Mouse (Mus musculus) skeletal muscle tissue, adult 2 months (tissue): ENCODE data around the gene Uap1.
A peak's percentile ranks its signal among the peaks of the same experiment; 100 is the strongest.

Experiments used
- DNase-seq: peaks from one replicate; pipeline ENCODE4 v3.0.0-alpha.2; 2012; ENCODE audit warnings: low read depth, low spot score

Gene Uap1

DNA sequence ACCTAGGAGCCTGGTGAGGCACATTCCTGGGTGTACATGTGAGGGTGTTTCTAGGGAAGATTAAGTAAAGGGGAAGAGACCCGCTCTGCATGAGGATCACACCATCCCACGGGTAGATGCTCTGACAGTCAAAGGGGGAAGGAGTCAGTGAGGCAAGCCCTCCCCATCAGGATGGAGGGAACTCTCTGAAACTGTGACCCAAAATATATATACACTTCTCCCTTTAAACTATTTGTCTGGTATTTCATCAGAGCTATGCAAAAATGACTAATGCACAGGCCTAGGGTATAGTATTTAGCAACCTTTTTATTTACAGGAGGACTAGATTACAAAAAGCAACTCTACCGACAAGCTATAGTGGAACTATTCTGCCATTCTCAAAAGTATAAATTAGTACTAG, 9.8 kb downstream of the Uap1 start:
- DNase-seq, result no peak

DNA sequence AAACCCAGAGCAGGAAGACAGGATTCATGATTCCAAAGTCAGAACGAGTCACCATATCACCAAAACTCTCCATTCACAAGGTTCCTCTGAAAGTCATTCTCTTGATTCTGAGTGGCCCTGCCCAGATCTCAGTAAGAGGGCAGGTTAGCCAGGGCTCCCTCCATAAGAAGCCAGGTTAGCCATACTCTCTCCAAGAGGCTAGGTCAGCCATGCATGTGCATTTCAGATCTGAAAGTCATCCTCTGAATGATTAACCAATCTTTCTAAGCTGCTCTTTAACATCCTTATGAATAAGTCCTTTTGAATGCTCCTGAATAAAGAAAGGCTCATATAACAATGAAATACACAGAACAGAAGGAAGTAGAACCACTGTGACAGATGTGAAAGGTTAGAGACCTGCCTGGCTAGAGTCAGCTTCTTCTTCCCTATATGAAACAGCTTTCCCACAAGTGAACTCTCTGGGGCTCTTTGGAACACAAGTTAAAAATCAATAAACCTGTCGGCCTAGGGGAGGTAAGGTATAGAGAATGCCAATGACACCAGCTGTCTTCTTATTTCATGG, 10.6 kb downstream of the Uap1 start:
- DNase-seq, result no peak

DNA sequence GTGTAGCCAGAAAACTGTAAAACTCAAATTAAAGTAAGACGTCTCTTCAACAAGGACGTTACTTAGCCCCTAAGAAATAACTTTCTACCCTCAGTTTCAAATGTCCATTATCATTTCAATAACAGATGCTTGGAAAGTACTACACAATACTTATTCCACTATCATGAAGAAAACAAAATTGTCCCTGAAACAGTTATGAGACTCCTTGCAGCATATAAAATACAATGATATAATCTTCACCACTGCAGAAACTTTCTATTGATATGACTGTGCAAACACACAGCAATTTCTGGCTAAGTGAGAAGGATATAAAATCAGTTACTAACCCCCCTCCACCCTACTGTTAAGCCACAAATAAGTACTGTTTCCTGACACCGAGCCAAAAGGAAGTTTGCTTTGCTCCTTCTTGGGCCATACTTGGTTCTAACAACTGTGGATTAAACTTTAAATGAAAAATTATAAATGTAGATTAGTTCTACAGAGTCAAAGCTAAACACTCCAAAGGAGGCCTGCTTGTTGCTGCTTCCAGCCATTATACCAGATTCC, 11.3 kb downstream of the Uap1 start:
- DNase-seq, result no peak

DNA sequence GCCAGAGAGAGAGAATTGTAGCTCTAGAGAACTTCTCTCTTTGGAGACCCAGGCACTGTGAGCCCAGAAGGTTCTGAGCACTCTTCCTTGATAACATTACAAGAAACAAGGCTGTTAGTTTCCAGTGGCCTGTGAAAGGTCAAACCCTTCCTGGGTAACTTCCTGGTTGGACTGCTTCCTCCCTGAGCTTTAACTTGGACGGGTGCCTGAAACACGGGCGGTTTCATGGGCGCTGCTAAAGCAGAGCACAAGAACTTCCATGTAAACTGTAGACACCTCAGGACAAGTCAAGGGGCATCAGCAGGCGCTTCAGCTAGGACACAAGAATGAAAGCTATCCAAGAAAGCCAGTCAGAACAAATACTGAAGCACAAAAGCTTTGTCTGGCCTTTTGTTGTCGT, 12.9 kb downstream of the Uap1 start:
- DNase-seq, result peak; percentile 68

DNA sequence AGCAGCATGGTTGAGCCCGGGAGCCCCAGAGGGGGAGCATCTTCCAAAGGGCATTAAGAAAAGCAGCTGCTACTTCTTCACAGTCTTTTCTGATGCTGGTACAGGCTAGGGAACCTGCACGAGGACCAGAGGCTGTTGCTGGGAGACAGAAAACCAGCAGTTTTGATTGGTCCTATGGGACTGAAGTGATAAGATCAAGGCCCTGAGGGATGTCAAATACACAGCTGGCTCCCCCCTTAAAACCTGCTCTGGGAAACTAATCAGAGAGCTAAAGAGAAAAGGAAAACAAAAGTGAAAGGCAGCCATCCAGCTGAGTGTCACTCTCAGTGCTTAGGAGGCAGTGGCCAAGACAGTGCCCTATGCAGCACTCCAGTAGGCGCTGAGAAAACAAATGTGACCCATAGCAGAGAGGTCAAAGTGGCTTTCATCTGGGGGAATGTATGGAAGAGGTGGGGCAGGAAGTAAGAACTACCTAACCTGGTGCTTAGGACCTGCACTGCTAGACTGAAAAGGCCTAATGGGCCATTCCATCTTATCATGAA, 14.3 kb downstream of the Uap1 start:
- peak; percentile 42 for DNase-seq

DNA sequence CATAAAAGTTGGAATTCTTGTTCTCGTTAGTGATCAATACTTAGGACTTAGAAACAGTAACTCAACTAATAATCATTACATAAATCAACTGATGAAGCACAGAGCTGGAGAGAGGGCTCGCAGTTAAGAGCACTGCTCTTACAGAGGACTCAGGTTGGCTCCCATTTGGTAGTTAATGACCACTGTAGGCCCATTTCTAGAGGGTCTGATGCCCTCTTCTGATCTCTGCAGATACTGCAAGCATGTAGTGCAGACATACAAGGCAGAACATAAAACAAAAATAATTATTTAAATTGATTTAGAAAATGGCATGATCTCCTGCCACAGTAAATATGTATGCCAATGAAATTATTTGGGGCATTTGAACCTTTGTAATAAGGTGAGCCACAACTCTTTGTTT, 15.1 kb downstream of the Uap1 start:
- no peak for DNase-seq

DNA sequence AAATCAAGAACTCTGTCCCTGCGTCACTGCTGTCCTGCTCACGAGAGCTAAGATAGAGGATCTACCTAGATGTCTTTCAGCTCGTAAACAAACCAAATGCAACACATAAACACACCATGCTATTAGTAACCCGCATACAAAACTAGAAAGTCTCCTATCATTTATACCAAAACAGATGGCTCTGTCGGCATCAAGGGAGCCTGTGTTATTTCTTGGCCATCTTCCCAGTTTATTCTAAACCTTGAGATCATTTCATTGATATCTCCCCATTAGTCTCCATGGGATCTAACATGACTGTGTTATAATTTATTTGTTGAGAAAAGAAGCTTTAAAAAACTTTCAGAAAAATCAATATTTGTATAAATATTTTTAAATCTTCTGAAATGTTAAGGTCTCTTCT, 19.0 kb downstream of the Uap1 start:
- no peak for DNase-seq

DNA sequence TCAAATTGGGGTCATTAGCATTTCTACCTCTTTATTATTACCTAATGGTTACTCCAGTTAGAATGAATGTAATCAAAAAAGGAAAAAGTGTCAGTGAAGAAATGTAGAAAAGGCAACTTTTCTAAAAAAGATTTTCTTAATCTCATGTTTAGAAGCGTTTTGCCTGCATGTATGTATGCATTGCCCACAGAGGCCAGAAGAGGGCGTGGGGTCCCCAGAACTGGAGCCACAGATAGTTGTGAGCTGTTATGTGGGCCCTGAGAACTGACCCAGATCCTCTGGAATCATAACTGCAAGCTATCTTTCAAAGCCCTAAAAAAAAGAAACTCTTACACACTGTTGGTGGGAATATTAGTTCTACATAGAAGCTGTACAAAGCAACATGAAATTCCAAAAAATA, 19.5 kb downstream of the Uap1 start:
- DNase-seq, result no peak

DNA sequence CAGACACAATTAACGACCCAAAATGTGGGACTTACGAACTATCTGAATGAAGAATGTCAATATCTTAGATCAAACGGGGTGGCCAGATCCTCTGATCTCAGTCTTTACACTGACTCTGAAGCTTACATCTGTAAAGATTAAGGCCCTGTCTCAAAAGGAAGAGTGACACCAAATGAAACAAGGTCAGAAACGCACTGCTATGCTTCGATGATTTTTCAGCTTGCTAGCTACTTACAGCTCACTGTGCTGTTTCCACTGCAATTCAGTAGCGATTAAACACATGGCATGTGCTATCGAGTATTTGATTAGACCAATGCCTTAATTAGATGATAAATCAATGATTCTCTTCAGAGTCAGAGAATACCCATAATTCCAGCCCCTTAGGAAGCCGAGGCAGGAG, 20.8 kb downstream of the Uap1 start:
- DNase-seq, result no peak

DNA sequence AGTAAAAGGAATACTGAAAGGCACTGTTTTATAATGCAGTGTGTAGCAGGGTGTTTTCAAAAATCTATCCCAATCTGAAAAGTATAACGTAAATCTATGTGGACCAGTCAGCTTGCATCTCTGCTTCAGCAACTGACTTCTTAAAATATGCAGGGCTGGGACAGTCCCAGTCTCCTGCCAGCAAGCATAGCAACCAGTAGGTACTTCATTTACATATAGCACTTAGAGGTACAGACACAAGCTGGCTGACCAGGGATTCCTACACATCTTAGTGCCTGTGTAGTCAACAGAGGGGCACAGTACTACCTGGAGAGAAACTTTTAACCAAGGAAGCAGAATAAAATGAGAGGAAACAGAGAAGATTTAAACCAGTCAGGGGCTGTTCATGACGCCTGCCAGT, 22.2 kb downstream of the Uap1 start:
- no peak for DNase-seq

DNA sequence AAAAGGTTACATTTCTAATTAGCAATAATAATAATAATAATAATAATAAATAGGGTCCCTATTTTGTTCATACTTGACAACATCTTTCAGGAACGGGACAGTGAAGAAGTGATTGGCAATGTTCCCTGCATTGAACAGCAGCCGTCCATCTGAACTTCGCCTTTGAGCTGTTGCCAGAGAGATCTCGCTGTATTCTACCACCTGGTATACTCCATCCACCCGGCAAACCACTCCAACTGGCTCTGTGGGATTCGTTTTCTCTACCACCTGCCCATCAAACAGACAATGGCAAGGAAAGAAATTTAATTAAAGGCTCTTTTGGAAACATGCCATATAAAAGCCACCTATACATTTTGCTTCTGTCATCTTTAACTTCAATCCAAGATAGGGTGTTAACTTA, 23.9 kb downstream of the Uap1 start:
- no peak for DNase-seq

DNA sequence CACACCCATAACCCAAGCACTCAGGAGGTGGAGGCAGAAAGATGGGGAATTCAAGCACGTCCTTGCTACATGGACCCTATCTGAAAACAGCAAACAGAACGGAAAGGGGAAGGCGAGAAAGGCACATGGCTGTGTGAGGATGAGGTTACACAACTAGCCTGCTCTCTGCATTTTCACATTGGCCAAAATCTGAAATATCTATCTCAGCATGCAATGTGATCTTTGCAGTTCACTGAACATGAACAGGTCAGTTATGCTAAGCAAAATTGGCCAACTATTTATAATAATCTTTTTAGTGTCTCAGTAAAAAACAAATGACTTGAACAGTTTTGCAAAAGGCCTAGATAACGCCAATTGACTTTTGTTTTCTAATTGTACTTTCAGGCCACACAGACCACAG, 25.0 kb downstream of the Uap1 start:
- DNase-seq, result no peak

DNA sequence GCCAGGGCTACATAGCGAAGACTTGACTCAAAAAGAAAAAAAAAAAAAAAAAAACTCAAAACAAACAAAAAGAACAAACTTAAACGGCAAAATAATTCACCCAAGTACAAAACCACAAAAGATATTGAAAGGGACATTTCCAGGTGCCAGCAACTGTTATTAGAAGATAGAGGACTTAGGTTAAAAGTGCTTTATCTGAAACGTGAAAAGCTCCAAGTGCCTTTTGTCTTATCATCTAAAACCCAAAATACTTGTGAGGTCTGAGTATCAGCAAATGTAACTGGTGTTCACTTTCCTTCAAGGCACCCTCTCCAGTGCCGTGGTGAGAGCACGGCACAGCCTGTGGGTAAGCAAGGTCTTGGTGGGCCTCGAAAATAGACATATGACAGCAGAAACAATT, 26.2 kb downstream of the Uap1 start:
- DNase-seq, result no peak

DNA sequence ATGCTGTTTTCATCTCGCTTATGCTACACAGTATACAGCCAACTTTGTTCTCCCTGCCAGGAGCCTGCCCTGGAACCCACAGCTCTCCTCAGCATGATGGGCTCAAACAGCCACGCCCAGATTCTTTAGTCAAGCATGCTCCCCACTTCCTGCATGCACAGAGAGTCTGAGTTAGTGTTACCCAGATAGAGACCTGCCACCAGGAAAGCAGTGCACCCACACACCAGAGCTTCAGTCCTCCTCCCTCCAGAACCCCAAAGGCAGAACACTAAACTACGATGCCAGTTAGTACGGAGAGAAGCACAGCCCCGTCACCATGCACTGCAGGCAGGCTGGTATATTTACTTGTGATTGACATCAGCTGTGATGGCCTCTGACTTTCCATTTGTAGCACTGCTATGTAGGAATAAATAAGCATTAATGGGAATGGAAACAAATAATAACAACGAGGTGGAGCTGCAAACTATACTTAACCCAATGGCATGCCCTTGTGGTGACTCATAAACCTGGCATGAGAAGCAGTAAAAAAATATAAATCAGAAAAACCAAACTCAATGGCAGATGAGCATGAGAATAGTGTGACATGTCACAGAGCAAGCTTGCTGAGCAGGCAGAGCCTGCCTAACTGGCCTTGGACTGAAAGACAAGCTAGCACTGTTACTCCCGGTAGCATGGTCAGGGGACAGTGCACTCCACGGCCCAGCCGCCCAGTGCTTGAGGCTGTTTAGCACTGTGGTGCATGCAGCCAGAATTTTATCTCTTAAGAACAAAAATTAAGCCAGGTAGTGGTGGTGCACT, 26.9 kb downstream of the Uap1 start:
- no peak for DNase-seq

DNA sequence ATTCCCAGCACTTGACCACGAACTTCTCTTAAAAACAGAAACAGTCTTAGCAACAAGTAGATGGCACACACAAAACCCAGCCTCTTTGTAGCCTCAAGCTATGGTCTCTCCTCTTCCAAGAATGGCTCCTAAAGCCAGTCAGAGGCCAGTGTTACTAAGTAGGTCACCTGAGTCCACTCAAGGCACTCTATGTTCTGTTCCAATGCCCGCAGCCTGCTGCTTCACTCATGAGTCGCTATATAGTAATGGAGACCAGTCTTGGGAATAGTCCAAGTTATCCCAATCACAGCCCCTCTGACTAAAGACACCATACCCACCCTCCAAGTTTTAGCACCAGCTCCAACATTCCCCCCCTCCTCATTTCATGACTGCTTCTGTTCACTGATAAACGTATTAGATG, 29.2 kb downstream of the Uap1 start:
- DNase-seq, result no peak

DNA sequence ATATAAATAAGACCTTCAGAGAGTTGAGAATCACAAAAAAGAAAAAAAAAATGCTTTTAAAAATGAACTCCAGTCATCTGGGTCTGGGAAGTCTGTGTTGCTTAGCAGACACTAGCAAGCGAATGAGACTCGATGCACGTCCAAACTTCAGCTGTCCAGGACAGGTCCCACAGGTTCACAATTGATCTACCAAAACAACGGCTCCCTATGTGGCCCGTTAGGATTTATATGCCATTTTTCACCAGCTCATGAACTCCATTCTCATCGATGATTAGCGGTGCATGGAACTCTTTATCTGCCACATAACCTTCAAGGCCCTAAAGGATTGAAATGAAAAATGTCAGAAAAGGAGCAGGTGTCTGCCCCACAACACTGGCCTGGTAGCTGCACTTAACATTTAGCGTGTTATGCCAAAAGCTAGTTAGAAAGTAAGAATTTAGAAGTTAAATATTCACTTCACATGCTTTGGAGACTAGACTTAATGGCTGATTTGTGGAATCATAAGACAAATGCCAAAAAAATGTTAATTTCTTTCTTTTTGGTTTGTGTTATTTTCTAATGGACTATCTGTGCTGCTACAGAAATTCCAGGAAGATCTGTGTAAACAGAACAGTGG, 32.4 kb downstream of the Uap1 start:
- DNase-seq, result no peak

DNA sequence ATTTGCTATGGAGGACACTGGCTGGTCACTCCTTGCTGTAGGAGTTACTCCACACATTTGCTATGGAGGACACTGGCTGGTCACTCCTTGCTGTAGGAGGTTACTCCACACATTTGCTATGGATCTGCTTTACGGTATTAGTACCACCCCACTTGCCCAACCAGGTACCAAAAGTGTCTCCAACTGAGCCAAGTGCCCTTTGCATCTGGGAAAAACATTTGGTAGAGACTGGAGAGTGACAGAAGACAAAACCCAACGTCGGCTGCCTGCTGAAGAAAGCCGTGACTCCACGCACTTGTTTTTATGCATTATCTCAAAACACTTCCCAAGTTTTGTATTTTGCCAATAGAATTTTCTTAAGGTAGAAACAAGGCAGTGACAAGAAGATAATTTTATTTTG, 33.1 kb downstream of the Uap1 start:
- no peak for DNase-seq

DNA sequence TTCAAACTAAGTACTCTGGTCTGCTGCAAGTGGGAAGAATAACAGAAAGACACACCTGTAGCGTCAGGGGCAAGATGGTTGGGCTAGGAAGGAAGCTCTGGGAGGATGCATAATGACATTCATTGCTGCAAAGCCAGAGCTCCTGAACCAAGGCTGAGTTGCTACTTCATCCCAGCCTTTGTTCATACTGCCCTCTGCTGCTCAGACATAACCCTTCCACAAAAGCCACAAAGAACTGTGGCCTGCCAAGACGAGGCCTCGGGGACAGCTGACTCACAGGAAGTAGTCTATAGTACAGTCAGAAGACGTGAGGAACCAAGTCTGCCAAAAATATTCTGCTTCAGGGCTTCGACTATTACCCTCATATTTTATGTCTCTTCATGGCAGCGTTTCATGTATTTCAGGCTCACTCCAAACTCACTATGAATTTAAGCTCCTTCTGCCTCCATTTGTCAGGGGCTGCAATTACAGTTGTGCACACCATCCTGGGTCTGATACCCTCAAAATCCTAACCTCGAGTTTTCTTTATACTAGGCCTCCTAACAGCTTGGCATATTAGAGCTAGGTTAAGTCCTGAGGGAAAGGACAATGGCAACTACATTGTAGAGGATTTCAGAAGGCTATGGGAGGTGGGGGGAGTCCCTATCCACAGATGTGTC, 38.3 kb downstream of the Uap1 start:
- peak; percentile 75 for DNase-seq

DNA sequence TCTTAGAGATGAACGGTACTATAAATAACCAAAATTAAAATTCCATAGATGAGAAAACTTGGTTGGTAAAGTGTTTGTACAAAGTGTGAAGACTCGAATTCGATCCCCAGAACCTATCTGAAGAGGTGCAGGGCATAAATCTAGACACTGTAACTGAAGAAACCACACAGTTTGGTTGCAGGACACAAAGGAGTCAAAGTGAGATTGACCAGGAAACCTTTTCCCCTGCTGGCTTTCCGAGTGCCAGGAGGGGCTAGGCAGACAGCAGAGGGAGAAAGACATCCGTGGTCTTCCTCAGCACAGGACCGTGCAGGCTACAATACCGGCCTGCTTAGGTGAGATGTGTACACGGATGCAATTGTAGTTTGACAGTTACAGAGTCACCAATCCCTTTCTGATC, 40.5 kb downstream of the Uap1 start:
- no peak for DNase-seq

DNA sequence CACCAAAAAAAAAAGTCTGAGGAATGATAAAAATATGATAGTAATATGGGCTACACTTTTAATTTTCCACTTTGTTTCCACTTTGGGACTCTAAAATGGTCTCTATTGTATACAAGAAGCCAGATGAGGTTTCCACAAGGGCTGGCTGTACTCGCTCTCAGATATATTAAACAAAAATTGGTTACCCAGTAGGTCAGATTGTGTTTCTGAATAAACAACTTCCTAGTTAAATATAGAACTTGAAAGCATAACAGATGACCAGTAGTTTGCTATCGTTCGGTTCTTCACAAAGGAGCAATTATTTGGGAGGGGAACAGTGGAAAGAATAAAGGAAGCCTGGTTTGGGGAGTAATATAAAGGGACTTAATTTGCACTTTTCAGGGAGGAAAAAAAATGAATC, 43.8 kb downstream of the Uap1 start:
- no peak for DNase-seq

DNA sequence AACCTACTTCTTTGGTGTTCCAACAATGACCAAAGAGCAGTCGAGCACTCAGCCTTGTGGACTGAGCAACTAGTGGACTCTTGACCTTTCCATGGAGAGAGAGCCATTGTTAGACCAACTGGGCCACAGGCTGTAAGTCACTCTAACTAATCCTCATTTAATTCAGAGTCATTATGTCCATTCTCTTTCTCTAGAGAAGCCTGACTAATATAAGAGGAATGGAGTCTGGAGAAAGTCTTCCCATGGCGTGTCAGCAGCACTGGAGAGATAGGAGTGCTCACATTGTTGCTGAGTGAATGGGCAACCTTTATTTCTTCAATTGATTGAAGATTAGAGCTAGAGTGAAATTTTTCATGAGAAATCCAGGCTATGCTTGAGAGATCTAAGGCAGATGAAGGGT, 50.1 kb downstream of the Uap1 start:
- DNase-seq, result no peak

DNA sequence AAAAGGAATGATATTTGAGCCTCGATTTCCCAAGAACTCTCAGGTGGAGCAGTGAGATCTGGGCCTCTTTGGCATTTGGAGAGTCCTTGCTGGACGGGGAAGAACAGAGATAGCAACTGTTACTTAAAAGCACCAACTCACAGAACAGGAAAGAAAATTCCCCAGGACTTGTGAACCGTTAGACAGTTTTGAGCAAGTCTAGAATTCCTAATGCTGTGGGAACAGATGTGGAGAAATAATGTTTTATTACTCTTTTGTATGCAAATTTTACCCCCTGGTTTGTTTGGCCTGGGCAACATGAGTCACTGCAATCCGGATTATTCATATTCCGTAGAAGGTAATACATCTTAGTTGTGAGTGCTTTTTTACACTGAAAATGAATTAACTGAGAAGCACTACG, 61.1 kb downstream of the Uap1 start:
- no peak for DNase-seq
